Mouse (Mus musculus): ENCODE measurements around the gene Gtpbp8. TPM values are rescaled to one million over a fixed set of nuclear protein-coding genes. Genes with fewer than 3 reads are reported as not detected.
A peak's percentile ranks its signal among the peaks of the same experiment; 100 is the strongest.

Gtpbp8 gene
- total and polyA plus RNA-seq, 3 experiments, result 3.2 to 9.9 (median 8.1) TPM

- no peak overlapping the region for H3K27ac ChIP-seq
- peaks cover 6% of the 10 kb centered on the region for H3K36me3 ChIP-seq (ENCODE audit: control insufficient read depth, insufficient read depth, low read length)
- no peaks in the 10 kb centered on the region for H3K4me1 ChIP-seq (ENCODE audit: control insufficient read depth, insufficient read depth, low read length)
- intact Hi-C loops (cut with DNase I), result no loop called here
- 79% methylated on average over 4 of the region's 4 CpGs for WGBS
- DNase-seq, result no peak
- H3K9ac ChIP-seq (ENCODE audit: low read depth, low read length), result no peak overlapping the region
- no peaks in the 10 kb centered on the region for H3K79me2 ChIP-seq (replicated peaks; ENCODE audit: control insufficient read depth, insufficient read depth, low read length)
- H3K27me3 ChIP-seq (ENCODE audit: control insufficient read depth, insufficient read depth, low read length), result no peaks in the 10 kb centered on the region
- TF ChIP-seq POLR2A (IDR thresholded peaks at IDR 0.05; ENCODE audit: insufficient read depth, low read depth, low read length) (no peak), EP300 (IDR thresholded peaks at IDR 0.05; ENCODE audit: insufficient read depth, low read depth, low read length) (no peak), CTCF (IDR thresholded peaks at IDR 0.05) (no peak)
- no peak overlapping the region for H3K4me3 ChIP-seq
Observed at GRCm38 (mm10) chr16:44736118-44736517, 10.0 kb downstream of the Gtpbp8 start.

GRCm38 (mm10) chr16:44735676-44736075 lies 10.5 kb downstream of the Gtpbp8 start:
- no peak overlapping the region for H3K27ac ChIP-seq
- H3K79me2 ChIP-seq (replicated peaks; ENCODE audit: control insufficient read depth, insufficient read depth, low read length), result no peaks in the 10 kb centered on the region
- peaks cover 6% of the 10 kb centered on the region for H3K36me3 ChIP-seq (ENCODE audit: control insufficient read depth, insufficient read depth, low read length)
- no peaks in the 10 kb centered on the region for H3K4me1 ChIP-seq (ENCODE audit: control insufficient read depth, insufficient read depth, low read length)
- no peak overlapping the region for H3K9ac ChIP-seq (ENCODE audit: low read depth, low read length)
- no peaks in the 10 kb centered on the region for H3K27me3 ChIP-seq (ENCODE audit: control insufficient read depth, insufficient read depth, low read length)
- DNase-seq, result no peak
- 79% methylated on average over 5 of the region's 5 CpGs for WGBS
- intact Hi-C loops (cut with DNase I), result no loop called here
- TF ChIP-seq EP300 (IDR thresholded peaks at IDR 0.05; ENCODE audit: insufficient read depth, low read depth, low read length) (no peak), POLR2A (IDR thresholded peaks at IDR 0.05; ENCODE audit: insufficient read depth, low read depth, low read length) (no peak), CTCF (IDR thresholded peaks at IDR 0.05) (no peak)
- no peak overlapping the region for H3K4me3 ChIP-seq

GRCm38 (mm10) chr16:44734059-44734458 lies 12.1 kb downstream of the Gtpbp8 start:
- no peak for DNase-seq
- Histone ChIP-seq H3K9ac (ENCODE audit: low read depth, low read length) (no peak overlapping the region), H3K79me2 (replicated peaks; ENCODE audit: control insufficient read depth, insufficient read depth, low read length) (no peaks in the 10 kb centered on the region), H3K36me3 (ENCODE audit: control insufficient read depth, insufficient read depth, low read length) (peaks cover 4% of the 10 kb centered on the region), H3K4me1 (ENCODE audit: control insufficient read depth, insufficient read depth, low read length) (no peaks in the 10 kb centered on the region), H3K27me3 (ENCODE audit: control insufficient read depth, insufficient read depth, low read length) (no peaks in the 10 kb centered on the region), H3K4me3 (no peak overlapping the region), H3K27ac (no peak overlapping the region)
- no peak for TF ChIP-seq EP300 (IDR thresholded peaks at IDR 0.05; ENCODE audit: insufficient read depth, low read depth, low read length)
- TF ChIP-seq CTCF (IDR thresholded peaks at IDR 0.05), result no peak
- no peak for TF ChIP-seq POLR2A (IDR thresholded peaks at IDR 0.05; ENCODE audit: insufficient read depth, low read depth, low read length)
- 57% methylated on average over 3 of the region's 3 CpGs for WGBS
- intact Hi-C loops (cut with DNase I), result no loop called here

- Histone ChIP-seq H3K27ac (no peak overlapping the region), H3K36me3 (ENCODE audit: control insufficient read depth, insufficient read depth, low read length) (peaks cover 5% of the 10 kb centered on the region), H3K4me1 (ENCODE audit: control insufficient read depth, insufficient read depth, low read length) (peaks cover 5% of the 10 kb centered on the region), H3K9ac (ENCODE audit: low read depth, low read length) (no peak overlapping the region), H3K27me3 (ENCODE audit: control insufficient read depth, insufficient read depth, low read length) (no peaks in the 10 kb centered on the region), H3K4me3 (no peak overlapping the region), H3K79me2 (replicated peaks; ENCODE audit: control insufficient read depth, insufficient read depth, low read length) (no peaks in the 10 kb centered on the region)
- WGBS, result 94% methylated on average over 3 of the region's 3 CpGs
- DNase-seq, result no peak
- intact Hi-C loops (cut with DNase I), result loop anchor here (2.0 to 10.0 kb wide), 3 partner anchors 17 to 907 kb away; partner anchors contain the start of gene Ccdc80
- TF ChIP-seq EP300 (IDR thresholded peaks at IDR 0.05; ENCODE audit: insufficient read depth, low read depth, low read length), result no peak
- no peak for TF ChIP-seq POLR2A (IDR thresholded peaks at IDR 0.05; ENCODE audit: insufficient read depth, low read depth, low read length)
Observed at GRCm38 (mm10) chr16:44727525-44727924, 18.6 kb downstream of the Gtpbp8 start.

GRCm38 (mm10) chr16:44725286-44726223 lies 20.6 kb downstream of the Gtpbp8 start:
- 30% methylated on average over 14 of the region's 14 CpGs for WGBS

GRCm38 (mm10) chr16:44724847-44725246 lies 21.3 kb downstream of the Gtpbp8 start:
- no peak for DNase-seq
- peak overlapping the region; percentile 83 for H3K27ac ChIP-seq

More at GRCm38 (mm10) chr16:44725286-44726223, 20.6 kb downstream of the Gtpbp8 start:
- Histone ChIP-seq H3K4me1 (ENCODE audit: control insufficient read depth, insufficient read depth, low read length) (peaks cover 5% of the 10 kb centered on the region), H3K27ac (peak overlapping the region; percentile 58), H3K79me2 (replicated peaks; ENCODE audit: control insufficient read depth, insufficient read depth, low read length) (no peaks in the 10 kb centered on the region), H3K4me3 (peak overlapping the region; percentile 92; the same call in 1 of the 2 replicates), H3K36me3 (ENCODE audit: control insufficient read depth, insufficient read depth, low read length) (peaks cover 4% of the 10 kb centered on the region), H3K9ac (ENCODE audit: low read depth, low read length) (no peak overlapping the region), H3K27me3 (ENCODE audit: control insufficient read depth, insufficient read depth, low read length) (no peaks in the 10 kb centered on the region)
- intact Hi-C loops (cut with DNase I), result loop anchor here (2.0 to 10.0 kb wide), 3 partner anchors 19 to 909 kb away; partner anchors contain the start of gene Ccdc80
- TF ChIP-seq CTCF (IDR thresholded peaks at IDR 0.05) (peak; percentile 97; the same call in 1 of the 2 replicates), EP300 (IDR thresholded peaks at IDR 0.05; ENCODE audit: insufficient read depth, low read depth, low read length) (peak; percentile 99), POLR2A (IDR thresholded peaks at IDR 0.05; ENCODE audit: insufficient read depth, low read depth, low read length) (no peak)
- DNase-seq, result peak; percentile 48 to 59

More at GRCm38 (mm10) chr16:44724847-44725246, 21.3 kb downstream of the Gtpbp8 start:
- Histone ChIP-seq H3K36me3 (ENCODE audit: control insufficient read depth, insufficient read depth, low read length) (peaks cover 4% of the 10 kb centered on the region), H3K79me2 (replicated peaks; ENCODE audit: control insufficient read depth, insufficient read depth, low read length) (no peaks in the 10 kb centered on the region), H3K4me1 (ENCODE audit: control insufficient read depth, insufficient read depth, low read length) (peaks cover 5% of the 10 kb centered on the region), H3K4me3 (peak overlapping the region; percentile 92), H3K9ac (ENCODE audit: low read depth, low read length) (peak overlapping the region; percentile 86), H3K27me3 (ENCODE audit: control insufficient read depth, insufficient read depth, low read length) (no peaks in the 10 kb centered on the region)
- intact Hi-C loops (cut with DNase I), result loop anchor here (10.0 kb wide), 2 partner anchors 370 to 910 kb away; partner anchors contain the start of gene Ccdc80
- TF ChIP-seq EP300 (IDR thresholded peaks at IDR 0.05; ENCODE audit: insufficient read depth, low read depth, low read length) (no peak), CTCF (IDR thresholded peaks at IDR 0.05) (no peak), POLR2A (IDR thresholded peaks at IDR 0.05; ENCODE audit: insufficient read depth, low read depth, low read length) (no peak)
- WGBS, result under 1% methylated on average over 14 of the region's 14 CpGs
